Mouse (Mus musculus) fat pad, adult 2 months (tissue): ENCODE results near the gene Bcl7c.
"Not testable (repeated sequence)": the region's sequence is repeated elsewhere in the genome, so short reads cannot be mapped to it uniquely, and the experiment has no call there.

ENCODE experiments used
- DNase-seq: peaks from one replicate; pipeline ENCODE4 v3.0.0-alpha.2; 2011; ENCODE audit warnings: low read depth, low spot score; ENCODE audit errors: extremely low read depth

Bcl7c gene

DNA sequence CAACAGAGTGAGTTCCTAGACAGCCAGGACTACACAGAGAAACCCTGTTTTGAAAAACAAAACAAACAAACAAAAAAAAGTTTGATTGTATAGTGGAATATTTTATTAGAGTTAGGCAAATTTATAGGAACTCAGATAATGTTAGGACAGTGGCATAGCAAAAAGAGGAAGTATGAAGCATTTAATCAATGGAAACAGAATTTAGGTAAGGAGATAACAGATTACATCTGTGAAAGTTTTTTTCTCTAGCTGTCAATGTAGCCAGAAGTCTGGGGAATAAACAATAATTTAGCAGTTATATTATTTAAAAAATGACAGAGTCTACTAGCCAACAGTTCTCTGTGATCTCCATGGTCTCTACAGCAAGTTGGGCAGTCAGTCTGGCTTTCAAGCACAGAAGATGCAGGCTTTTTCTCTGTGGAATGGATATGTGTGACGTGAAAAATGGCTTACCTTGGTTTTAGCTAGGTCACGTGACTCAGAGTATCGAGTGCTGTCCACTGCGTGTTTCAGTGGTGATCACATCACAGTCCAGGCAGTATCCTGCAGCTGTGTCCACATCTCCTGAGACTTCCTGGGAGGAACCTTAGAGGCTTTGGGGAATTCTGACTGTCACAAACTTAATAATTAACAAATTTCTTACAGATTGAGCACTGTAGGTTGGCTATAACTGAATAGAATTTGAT lies 60.1 kb downstream of the Bcl7c start:
- no peak for DNase-seq

DNA sequence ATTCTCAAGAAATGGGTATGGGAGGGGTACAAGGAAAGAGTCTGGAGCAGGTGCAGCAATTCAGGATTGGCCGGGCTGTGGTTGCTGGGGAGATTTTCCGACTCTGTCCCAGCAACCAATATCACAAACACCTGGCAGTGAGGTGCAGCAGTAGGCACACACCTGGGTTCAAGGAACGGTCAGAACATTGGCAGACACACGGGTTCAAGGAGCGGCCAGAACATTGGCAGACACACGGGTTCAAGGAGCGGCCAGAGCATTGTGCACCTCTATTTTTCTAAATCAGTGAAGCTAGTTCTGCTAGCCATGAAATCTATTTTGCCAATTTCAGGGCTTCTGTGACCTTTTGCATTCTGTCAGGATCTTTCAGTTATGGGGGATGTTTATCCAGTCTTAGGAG lies 61.2 kb downstream of the Bcl7c start:
- not testable (repeated sequence) for DNase-seq

DNA sequence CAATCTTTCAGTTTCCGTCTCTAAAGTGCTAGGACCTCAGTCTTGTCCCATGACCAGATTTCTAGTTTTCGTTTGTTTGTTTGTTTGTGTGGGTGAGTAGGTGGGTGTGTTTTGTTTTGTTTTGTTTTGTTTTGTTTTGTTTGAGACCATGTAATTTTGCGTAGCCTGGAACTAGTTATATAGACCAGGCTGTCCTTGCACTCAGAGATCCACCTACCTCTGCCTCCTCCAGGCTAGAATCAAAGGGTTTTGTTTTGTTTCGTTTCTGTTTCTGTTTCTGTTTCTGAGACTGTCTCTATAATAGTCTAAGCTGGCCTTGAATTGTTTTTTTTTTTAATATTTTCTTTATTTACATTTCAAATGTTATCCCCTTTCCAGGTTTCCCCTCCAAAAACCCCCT lies 62.4 kb downstream of the Bcl7c start:
- DNase-seq: no peak

DNA sequence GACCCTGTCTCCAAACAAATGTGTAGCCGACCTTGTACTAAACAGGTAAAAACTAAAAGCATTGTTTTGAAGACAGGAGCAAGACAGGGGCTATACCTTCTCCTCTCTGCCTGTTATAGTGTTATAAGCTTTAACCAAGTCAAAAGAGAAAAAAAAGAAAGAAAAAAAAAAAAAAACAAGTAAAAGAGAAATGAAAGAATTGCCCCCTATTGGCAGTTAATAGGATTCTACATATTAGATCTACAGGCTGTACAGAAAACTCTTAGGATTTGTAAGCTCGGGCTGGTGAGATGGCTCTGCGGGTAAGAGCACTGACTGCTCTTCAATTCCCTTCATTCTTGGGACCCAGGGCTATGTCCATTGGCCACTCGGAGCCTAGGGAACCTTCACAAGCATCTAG lies 66.5 kb downstream of the Bcl7c start:
- DNase-seq: no peak

DNA sequence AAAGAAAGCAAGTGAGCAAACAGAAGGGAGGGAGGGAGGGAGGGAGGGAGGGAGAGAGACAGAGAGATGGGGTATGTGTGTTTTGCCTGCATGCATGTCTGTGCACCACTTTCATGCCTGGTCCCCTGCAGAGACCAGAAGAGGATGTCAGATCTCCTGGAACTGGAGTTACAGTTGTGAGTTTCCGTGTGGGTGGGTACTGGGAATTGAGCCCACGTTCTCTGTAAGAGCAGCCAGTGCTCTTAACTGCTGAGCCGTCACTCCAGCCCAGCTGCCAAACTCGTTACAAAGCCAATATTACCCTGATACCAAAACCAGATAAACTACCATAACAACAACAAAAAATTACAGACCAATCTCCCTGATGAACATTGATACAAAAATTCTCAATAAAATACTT lies 67.5 kb downstream of the Bcl7c start:
- DNase-seq: peak; percentile 54

DNA sequence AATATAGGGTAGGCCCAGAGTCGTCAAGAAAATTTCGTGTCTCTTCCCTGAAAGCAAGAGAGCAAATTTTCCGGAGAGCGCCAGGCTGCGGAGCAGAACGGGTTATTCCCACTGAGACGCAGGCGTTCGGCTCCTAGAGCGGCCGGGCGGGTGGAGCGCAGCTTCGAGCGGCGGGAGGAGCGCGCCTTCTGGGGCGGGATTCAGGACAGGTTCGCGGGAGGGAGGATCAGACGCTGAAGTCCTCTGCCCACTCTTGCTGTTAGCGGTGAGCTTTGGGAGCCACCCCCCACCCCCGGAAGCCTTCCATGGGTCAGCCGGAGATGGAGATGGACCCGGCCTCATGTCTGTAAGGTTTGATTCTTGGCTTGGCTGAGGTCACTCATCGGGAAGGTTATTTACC lies 71.8 kb downstream of the Bcl7c start:
- DNase-seq: no peak

DNA sequence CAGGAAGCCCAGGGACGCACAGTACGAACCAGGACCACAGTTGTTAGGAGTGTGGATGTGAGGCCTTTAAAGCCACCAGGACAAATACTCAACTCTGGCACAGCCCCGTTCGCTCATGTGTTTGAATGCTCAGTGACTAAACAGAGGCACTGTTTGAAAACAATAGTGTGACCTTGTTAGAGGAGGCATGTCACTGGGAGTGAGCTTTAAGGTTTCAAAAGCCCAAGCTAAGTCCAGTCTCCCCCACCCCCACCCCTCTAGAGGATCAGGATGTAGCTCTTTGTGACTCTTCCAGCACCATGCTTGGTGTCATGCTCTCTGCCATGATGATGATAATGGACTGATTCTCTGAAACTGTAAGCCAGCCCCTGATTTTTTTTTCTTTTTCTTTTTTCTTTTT lies 77.3 kb downstream of the Bcl7c start:
- DNase-seq: no peak

DNA sequence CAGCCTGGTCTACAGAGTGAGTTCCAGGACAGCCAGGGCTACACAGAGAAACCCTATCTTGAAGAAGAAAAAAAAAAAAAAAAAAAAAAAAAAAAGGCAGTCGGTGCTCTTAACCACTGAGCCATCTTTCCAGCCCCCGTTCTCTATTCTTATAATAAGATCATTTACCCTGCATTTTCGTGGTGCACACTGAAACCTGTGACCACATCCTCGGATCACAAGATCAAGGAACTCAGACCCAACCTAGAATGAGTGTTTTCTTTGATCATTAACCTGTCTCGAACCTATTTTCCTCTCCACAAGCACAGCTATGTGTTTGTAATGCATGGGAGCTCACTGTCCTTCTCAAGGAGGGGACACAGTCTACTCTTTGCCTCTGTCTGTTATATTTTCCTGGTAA lies 80.1 kb downstream of the Bcl7c start:
- DNase-seq: no peak

DNA sequence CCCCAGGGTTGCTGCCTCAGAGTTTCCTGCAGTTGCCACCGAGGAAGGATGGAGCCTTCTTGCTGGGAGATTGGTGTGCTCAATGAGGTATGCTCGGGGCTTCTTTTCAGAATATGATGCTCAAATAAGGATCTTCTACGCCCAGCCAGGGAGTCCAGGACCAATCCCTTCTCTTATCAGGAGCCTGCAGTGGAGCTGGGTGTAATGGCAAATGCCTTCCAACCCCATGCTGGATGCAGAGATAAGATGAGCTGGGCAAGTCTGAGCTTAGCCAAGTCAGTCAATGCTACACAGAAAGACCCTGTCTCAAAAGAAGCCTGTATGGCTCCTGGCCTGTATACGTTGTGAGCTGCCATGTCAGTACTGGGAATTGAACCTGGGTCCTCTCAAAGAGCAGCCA lies 82.3 kb downstream of the Bcl7c start:
- no peak for DNase-seq

DNA sequence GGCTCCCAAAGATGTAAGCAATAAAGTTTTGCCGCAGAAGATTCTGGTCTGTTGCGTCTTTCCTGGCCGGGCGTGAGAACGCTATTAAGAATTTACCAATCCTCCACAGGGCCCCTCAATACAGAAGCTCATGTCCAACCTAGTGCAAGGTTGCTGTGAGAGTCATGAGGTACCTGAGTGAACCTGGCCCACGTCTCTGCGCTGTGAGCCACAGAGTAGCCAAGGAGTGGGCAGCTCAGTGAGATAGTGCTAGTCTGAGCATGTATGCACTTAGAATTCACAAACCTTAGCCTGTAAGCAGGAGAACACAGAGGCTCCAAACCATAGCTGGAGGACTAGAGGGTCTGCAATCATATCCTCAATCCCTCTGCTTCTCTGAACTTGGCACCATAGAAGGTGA lies 82.7 kb downstream of the Bcl7c start:
- no peak for DNase-seq

DNA sequence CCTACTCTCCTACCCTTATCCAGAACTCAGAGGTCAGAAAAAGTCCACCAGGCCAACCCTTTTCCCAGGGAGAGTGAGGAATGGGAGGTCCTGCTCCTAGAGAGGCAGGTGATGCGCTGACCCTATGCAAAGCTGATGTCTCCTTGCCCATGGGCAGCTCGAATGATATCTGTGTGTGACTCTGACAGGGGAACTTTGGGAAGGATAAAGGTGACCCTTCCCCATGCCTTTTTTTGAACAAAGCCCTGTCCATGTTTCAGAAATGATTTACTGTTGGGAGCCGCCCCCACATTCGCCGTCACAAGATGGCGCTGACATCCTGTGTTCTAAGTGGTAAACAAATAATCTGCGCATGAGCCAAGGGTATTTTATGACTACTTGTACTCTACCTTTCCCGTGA lies 90.3 kb downstream of the Bcl7c start:
- DNase-seq: not testable (repeated sequence)

DNA sequence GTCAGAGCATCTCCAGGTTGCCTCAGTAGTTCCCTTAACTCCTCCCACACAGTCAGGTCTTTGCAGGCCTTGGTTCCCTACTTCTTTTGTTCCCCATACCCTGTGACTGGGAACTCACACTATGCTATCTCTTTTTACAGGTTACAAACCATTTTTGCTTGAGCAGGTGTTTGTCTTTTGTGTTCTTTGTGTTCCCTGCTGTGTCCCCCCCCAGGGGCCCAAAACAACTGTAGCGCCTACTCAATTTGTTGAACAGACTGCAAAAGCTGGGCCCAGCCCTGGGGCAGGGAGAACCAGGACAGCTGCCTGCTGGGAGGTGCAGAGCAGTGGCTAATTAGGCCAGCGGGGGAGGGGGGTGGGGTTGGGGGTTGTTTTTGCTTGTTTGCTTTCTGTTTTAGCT lies 90.8 kb downstream of the Bcl7c start:
- DNase-seq: no peak

DNA sequence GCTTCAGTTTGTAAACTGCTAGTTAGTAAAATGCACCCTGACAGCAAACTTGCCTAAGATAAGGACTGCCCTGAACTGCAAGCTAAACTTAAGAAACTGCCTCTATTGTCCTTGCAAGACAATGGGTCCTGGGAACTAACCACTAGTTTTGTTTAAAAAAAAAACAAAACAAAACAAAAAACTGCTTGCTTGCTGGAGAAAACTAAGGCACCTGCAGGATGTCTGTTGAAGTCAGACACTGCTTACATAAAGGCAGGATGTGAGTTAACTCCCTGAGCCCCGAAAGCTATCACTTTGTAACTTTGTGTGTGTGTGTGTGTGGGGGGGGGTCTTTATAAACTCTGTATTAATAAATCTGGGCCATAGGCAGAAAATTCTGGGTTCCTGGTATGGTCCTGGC lies 91.9 kb downstream of the Bcl7c start:
- DNase-seq: no peak

DNA sequence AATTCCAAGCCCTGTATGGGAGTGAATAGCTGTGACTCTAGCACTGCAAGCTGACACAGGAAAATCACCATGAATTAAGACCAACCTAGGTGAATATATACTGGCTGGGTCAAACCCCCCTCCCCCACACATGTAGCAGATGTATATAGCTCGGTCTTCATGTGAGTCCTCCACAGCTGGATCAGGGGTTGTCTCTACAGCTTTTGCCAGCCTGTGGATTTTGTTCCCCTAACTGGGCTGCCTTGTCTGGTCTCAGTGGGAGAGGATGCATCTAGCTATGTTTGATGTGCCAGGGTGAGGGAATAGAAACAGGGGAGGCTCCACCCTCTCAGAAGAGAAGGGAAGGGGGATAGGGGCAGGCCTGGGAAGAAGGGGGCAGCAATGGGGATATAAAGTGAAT lies 92.4 kb downstream of the Bcl7c start:
- DNase-seq: no peak

DNA sequence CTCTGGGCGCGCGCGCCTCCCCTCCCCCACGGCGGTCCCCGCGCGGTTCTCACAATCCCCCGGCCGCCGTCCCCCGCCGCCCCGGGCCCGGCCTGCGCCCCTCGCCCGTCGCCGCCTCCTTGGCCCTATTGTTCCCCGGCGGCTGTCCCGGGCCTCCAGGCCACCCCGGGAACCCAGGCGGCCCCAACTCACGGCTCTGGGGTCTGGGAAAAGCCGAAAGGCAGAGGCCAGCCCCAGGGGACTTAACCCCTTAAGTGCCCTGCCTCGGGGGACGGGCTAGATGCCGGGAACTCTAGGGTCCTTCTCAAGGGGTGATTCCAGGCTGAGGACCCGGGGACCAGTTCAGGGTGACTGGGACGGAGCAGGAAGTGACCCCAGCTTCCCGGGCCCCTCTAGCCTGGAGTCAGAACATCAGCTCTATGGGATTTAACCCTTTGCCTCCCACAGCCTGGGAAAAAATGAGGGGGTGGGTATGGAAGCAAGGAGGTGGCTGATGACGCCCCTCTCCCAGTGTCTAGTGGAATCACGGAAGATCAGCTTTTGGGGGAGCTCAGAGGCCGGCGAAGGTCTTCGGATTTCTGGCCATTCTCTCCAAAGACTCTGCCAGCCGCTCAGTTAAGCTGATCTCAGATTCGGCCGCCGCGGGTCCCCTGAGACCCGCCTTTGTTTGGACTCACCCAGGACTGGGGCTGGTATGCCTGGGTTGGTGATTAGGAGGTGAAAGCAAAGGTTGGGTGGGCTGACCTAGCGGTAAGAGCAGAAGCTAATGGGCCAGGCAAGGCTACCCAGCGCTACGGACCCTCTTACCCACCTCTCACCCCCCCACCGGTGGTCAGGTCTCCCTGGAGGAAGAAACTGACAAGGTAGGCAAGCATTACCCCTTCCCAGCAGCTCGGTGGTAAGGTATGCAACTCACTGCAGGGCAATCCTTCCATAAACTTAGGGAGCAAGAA lies 93.6 kb downstream of the Bcl7c start, which contains the start of gene Zfp629:
Gene Zfp629 (minus strand): TSS at position 907 of the 953 bp plus-strand sequence.
- no peak for DNase-seq

DNA sequence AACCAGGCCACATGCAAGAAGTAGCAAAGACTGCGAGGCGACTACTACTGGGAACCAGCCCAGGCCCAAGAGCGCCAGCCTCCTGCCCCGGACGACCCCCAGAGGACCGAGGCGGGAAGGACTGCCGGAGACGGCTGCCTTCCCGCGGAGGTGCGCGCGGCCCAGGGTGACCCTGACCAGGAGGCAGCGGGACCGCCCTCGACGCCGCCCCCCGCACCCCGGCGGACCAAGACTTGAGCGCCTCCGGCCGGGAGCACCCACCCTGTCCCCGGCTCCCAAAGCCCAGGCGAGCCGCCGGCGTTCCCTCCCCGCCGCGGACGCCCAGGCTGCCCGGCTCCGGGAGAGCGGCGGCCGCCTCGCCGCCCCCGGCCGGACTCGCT lies 94.2 kb downstream of the Bcl7c start:
- DNase-seq: no peak

DNA sequence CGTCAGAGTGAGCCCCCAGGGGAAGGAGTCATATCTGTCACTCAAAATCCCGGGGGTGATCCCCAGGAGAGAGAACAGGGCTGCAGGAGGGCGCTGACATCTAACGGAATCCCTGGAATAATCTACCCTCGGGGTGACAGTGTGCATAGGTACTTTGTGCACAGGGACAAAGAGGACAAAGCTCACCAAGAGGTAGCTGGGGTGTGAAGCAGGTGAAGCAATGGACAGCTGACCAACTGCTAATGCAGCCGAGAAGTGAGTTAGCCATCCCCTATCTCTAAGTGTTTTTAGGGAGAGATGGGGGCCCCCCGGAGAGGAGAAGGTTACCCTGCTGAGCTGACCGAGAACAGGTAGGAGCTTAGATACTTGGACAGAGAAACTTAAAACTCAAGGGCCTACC lies 94.6 kb downstream of the Bcl7c start:
- DNase-seq: no peak

DNA sequence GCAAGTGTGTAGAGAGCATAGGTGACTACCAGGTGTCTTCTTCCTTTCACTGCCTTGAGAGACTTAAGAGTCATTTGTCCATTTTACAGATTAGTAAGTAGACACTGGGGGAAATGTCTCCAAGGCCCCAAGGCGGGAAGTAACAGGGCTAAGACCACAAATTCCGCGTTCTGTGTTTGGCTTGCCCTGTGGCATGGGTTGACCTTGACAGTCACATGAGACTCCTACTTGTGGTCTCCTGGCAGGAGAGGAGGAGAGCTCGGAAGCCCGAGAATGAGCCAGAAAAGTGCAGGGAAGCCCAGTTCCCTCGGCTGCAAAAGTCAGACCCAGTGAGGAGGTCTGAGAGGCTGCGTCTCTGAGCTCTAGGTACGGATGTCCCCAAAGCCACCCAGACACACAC lies 95.2 kb downstream of the Bcl7c start:
- no peak for DNase-seq

DNA sequence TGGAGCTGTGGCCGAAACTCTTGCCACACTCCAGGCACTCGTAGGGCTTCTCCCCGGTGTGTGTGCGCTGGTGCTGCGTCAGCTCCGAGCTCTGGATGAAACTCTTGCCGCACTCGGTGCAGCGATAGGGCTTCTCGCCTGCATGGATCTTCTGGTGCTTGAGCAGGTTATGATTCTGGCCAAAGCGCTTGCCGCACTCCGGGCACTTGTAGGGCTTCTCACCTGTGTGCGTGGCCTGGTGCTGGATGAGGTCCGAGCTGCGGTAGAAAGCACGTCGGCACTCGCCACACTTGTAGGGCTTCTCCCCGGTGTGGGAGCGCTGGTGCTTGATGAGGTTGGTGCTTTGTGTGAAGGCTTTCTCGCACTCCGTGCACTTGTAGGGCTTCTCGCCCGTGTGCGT lies 97.2 kb downstream of the Bcl7c start:
- no peak for DNase-seq
